Mouse (Mus musculus): ENCODE results near the gene Hdac11. TPM values are rescaled to one million over a fixed set of nuclear protein-coding genes. Genes with fewer than 3 reads are reported as not detected.

Hdac11 gene
- polyA plus RNA-seq, 1 experiment from 2014 or later = 24.5 TPM

DNA sequence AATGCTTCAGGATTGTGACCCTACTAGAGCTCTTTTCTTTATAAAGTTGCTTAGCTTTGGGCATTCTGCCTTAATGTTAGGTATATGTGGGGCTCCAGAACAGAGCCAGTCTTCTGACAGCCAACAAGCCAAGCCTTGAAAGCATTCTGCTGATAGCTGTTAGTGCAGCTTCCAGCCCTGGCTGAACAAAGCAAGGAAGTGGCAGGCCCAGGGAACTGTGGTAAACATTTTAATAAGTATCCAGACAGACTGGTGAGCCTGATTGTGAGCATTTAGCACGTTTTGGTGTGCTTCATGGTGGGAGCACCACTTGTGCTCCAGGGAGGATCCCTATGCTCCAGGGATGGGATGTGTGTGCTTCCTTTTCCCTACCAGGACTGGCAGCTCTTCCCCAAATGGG lies 26.6 kb downstream of the Hdac11 start:
- DNase-seq (ENCODE audit: low spot score) (no peak), ATAC-seq (no peak)
- 43% methylated on average over 1 of the region's 1 CpGs for WGBS
- Histone ChIP-seq H3K4me2 (ENCODE audit: low read length) (no peak overlapping the region), H3K27ac (ENCODE audit: low read depth, low read length) (no peak overlapping the region), H3K4me1 (ENCODE audit: control insufficient read depth, insufficient read depth, low read length) (peaks cover 3% of the 10 kb centered on the region; the same call in 1 of the 2 replicates), H3K9ac (ENCODE audit: low read length) (no peak overlapping the region), H3K9me3 (replicated peaks; ENCODE audit: control insufficient read depth, low read length) (no peaks in the 10 kb centered on the region), H3K4me3 (ENCODE audit: low read depth, low read length) (no peak overlapping the region), H3K36me3 (ENCODE audit: control insufficient read depth, insufficient read depth, low read length) (no peaks in the 10 kb centered on the region), H3K27me3 (replicated peaks; ENCODE audit: control insufficient read depth, insufficient read depth, low read length) (no peaks in the 10 kb centered on the region)

DNA sequence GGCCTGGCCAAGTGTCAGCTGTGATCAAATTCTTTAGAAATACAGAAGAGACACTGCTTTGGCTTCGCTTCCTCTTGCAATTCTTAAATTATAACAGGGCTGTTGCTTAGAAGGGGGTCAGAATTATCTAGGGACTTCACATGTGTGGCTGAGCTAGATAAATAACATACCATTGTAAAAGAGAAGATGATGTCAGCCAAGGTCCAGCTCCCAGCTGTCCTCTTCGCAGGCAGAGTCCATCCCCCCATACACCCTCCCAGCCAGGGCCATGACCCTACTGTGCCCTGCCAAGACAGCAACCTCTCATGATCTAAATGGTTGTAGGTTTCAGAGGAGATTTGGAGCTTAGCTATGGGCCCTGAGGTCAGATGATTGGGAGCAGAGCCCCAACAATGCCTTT lies 27.5 kb downstream of the Hdac11 start:
- no peak overlapping the region for H3K27ac ChIP-seq (ENCODE audit: low read depth, low read length)
- DNase-seq (ENCODE audit: low spot score) = no peak
- WGBS = 80% methylated on average over 2 of the region's 2 CpGs
- peaks cover 3% of the 10 kb centered on the region; the same call in 1 of the 2 replicates for H3K4me1 ChIP-seq (ENCODE audit: control insufficient read depth, insufficient read depth, low read length)
- no peaks in the 10 kb centered on the region for H3K36me3 ChIP-seq (ENCODE audit: control insufficient read depth, insufficient read depth, low read length)
- H3K4me3 ChIP-seq (ENCODE audit: low read depth, low read length) = no peak overlapping the region
- no peaks in the 10 kb centered on the region for H3K9me3 ChIP-seq (replicated peaks; ENCODE audit: control insufficient read depth, low read length)
- no peak overlapping the region for H3K9ac ChIP-seq (ENCODE audit: low read length)
- ATAC-seq = no peak
- no peak overlapping the region for H3K4me2 ChIP-seq (ENCODE audit: low read length)
- no peaks in the 10 kb centered on the region for H3K27me3 ChIP-seq (replicated peaks; ENCODE audit: control insufficient read depth, insufficient read depth, low read length)

DNA sequence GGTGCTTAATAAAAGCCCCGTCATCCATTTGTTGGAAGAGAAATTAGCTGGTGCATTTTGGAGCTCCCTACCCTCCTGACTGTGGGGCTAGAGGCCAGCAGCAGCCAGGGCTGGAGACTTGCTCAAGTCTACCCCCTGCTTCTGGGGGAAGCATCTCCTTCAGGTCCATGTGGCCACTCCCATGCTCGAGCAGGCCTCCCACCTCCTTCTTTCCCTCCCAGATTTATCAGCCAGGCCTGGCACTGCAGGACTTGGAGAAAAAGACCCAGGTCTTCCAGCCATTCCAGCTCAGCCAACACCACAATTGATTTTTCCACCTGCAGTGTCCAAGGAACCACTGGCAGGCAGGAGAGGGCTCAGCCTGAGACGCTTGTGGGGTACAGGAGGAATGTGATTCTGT lies 28.3 kb downstream of the Hdac11 start:
- no peak overlapping the region for H3K4me2 ChIP-seq (ENCODE audit: low read length)
- no peaks in the 10 kb centered on the region for H3K36me3 ChIP-seq (ENCODE audit: control insufficient read depth, insufficient read depth, low read length)
- ATAC-seq (no peak), DNase-seq (ENCODE audit: low spot score) (no peak)
- no peak overlapping the region for H3K4me3 ChIP-seq (ENCODE audit: low read depth, low read length)
- H3K4me1 ChIP-seq (ENCODE audit: control insufficient read depth, insufficient read depth, low read length) = peaks cover 3% of the 10 kb centered on the region; the same call in 1 of the 2 replicates
- no peaks in the 10 kb centered on the region for H3K27me3 ChIP-seq (replicated peaks; ENCODE audit: control insufficient read depth, insufficient read depth, low read length)
- WGBS = 69% methylated on average over 3 of the region's 3 CpGs
- no peak overlapping the region for H3K9ac ChIP-seq (ENCODE audit: low read length)
- H3K9me3 ChIP-seq (replicated peaks; ENCODE audit: control insufficient read depth, low read length) = no peaks in the 10 kb centered on the region
- no peak overlapping the region for H3K27ac ChIP-seq (ENCODE audit: low read depth, low read length)

DNA sequence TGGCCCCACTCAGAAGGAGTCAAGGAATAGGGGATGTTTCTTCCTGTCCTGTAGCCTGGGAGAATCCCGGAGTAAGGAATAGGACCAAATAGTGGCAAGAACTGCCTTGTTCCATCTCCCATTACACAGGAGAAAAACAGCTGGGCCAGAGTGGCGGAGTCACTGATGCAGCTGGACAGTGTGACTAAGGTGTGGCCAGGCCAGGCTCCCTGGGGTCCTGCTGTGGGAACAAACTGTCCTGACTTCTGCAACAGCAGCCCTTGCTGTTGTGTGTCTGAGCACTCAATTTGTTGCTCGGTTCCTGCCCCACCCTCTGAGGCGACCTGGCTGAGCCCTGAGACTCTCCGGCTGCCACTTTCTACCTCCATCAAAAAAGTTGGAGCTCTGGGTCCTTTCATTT lies 29.0 kb downstream of the Hdac11 start:
- ATAC-seq = no peak
- H3K27ac ChIP-seq (ENCODE audit: low read depth, low read length) = no peak overlapping the region
- H3K9ac ChIP-seq (ENCODE audit: low read length) = no peak overlapping the region
- 91% methylated on average over 5 of the region's 5 CpGs for WGBS
- H3K9me3 ChIP-seq (replicated peaks; ENCODE audit: control insufficient read depth, low read length) = no peaks in the 10 kb centered on the region
- H3K4me3 ChIP-seq (ENCODE audit: low read depth, low read length) = no peak overlapping the region
- peaks cover 3% of the 10 kb centered on the region; the same call in 1 of the 2 replicates for H3K4me1 ChIP-seq (ENCODE audit: control insufficient read depth, insufficient read depth, low read length)
- no peaks in the 10 kb centered on the region for H3K36me3 ChIP-seq (ENCODE audit: control insufficient read depth, insufficient read depth, low read length)
- DNase-seq (ENCODE audit: low spot score) = no peak
- no peaks in the 10 kb centered on the region for H3K27me3 ChIP-seq (replicated peaks; ENCODE audit: control insufficient read depth, insufficient read depth, low read length)
- H3K4me2 ChIP-seq (ENCODE audit: low read length) = no peak overlapping the region

DNA sequence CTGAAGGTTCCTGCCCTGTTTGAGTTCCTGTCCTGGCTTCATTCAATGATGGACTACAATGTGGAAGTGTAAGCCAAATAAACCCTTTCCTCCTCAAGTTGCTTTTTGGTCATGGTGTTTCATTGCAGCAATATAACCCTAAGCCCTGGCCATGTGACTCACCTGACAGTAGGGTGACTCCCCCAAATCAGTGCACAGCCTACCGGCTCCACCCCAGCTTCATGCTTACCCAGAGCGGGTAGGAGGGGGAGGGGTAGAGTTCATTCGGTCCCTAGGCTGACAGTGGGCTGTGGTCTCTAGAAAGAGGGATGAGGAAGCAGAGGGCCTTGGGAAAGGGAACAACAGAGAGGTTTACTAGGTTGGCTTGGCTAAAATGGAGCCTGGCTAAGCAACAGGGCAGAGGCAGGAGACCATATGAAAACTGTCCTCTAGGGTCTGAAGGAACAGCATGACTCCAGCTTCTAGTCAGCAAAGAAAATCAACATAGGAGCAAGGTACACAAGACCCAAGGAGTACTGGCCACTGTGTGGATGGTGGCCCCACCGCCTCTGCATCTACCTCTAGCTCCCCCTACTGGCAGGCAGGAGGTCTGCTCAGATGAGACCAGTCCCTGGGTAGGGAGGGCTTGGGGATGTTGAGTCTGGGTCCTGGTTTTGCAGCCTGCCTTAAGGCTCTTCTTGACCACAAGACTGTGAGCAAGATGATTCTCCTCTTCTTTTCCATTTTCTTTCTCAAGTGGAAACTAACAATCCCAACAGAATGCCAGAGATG lies 29.9 kb downstream of the Hdac11 start:
- Histone ChIP-seq H3K4me1 (ENCODE audit: control insufficient read depth, insufficient read depth, low read length) (no peaks in the 10 kb centered on the region), H3K9me3 (replicated peaks; ENCODE audit: control insufficient read depth, low read length) (no peaks in the 10 kb centered on the region), H3K27ac (ENCODE audit: low read depth, low read length) (no peak overlapping the region), H3K4me2 (ENCODE audit: low read length) (no peak overlapping the region), H3K4me3 (ENCODE audit: low read depth, low read length) (no peak overlapping the region), H3K36me3 (ENCODE audit: control insufficient read depth, insufficient read depth, low read length) (no peaks in the 10 kb centered on the region), H3K9ac (ENCODE audit: low read length) (no peak overlapping the region), H3K27me3 (replicated peaks; ENCODE audit: control insufficient read depth, insufficient read depth, low read length) (no peaks in the 10 kb centered on the region)
- 59% methylated on average over 4 of the region's 4 CpGs for WGBS
- no peak for ATAC-seq
- DNase-seq (ENCODE audit: low spot score) = no peak

DNA sequence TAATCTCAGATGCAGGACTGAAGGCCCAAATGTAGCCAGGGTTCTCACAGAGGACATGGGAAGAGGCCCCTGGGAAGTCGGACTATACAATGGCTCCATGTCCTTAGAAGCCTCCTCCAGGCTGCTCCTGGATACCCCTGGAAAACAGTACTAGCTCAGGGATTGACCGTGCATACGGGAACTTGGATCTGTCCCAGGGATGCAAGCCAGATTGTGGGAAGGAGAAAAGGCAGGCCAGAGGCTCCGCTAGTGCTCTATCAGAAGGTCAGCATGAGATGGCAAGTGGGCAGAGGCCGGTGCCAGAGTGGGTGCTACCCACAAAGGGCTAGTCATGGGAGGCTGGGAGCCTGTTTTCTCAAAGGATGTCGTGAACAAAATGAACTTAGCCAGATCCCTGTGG lies 30.5 kb downstream of the Hdac11 start:
- Histone ChIP-seq H3K27ac (ENCODE audit: low read depth, low read length) (no peak overlapping the region), H3K27me3 (replicated peaks; ENCODE audit: control insufficient read depth, insufficient read depth, low read length) (no peaks in the 10 kb centered on the region), H3K4me3 (ENCODE audit: low read depth, low read length) (no peak overlapping the region), H3K4me1 (ENCODE audit: control insufficient read depth, insufficient read depth, low read length) (no peaks in the 10 kb centered on the region), H3K9ac (ENCODE audit: low read length) (no peak overlapping the region), H3K9me3 (replicated peaks; ENCODE audit: control insufficient read depth, low read length) (no peaks in the 10 kb centered on the region), H3K36me3 (ENCODE audit: control insufficient read depth, insufficient read depth, low read length) (no peaks in the 10 kb centered on the region), H3K4me2 (ENCODE audit: low read length) (no peak overlapping the region)
- WGBS = 76% methylated on average over 6 of the region's 6 CpGs
- no peak for DNase-seq (ENCODE audit: low spot score)
- no peak for ATAC-seq

DNA sequence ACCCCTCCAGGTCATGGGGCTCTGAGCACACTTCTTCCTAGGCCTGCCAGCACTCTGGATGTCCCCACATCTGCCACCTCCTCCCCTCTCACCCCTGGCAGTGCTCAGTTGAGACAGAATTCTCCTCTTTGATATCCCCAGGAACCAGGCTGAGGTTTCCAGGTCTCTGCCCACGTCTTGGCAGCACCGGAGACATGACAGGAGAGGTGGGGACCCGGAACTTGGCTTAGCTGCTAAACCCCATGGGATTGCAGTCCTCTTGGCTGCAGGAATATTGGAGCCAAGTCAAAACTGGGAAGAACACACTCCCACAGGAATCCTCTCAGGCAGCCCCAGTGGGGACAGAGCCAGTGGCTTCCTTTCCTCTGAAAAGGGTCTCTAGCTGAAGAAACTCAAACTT lies 31.4 kb downstream of the Hdac11 start:
- 79% methylated on average over 3 of the region's 3 CpGs for WGBS
- Histone ChIP-seq H3K9me3 (replicated peaks; ENCODE audit: control insufficient read depth, low read length) (no peaks in the 10 kb centered on the region), H3K27me3 (replicated peaks; ENCODE audit: control insufficient read depth, insufficient read depth, low read length) (no peaks in the 10 kb centered on the region), H3K4me1 (ENCODE audit: control insufficient read depth, insufficient read depth, low read length) (no peaks in the 10 kb centered on the region), H3K36me3 (ENCODE audit: control insufficient read depth, insufficient read depth, low read length) (no peaks in the 10 kb centered on the region), H3K27ac (ENCODE audit: low read depth, low read length) (no peak overlapping the region), H3K4me2 (ENCODE audit: low read length) (no peak overlapping the region), H3K4me3 (ENCODE audit: low read depth, low read length) (no peak overlapping the region), H3K9ac (ENCODE audit: low read length) (no peak overlapping the region)
- DNase-seq (ENCODE audit: low spot score) = no peak
- ATAC-seq = no peak

DNA sequence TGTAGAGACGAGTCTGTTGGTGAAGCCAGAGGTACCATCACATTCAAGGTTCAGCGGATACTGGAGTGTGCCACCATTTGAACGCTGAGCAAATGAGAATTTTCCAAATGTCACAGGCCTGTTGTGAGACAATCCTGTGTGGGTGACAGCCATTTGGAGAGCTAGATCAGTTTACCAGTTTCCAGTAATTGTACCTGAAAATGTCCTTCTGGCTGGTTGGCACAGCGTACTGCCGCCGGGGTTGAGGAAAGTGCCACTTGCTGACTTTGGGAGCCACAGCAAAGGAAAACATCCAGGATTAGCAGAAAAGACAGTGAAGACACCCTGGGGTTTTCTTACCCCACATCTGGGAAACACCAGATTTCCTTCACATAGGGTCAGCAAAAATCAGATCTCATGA lies 33.5 kb downstream of the Hdac11 start:
- no peaks in the 10 kb centered on the region for H3K36me3 ChIP-seq (ENCODE audit: control insufficient read depth, insufficient read depth, low read length)
- no peak overlapping the region for H3K4me2 ChIP-seq (ENCODE audit: low read length)
- no peak overlapping the region for H3K9ac ChIP-seq (ENCODE audit: low read length)
- no peaks in the 10 kb centered on the region for H3K4me1 ChIP-seq (ENCODE audit: control insufficient read depth, insufficient read depth, low read length)
- WGBS = 90% methylated on average over 6 of the region's 6 CpGs
- no peaks in the 10 kb centered on the region for H3K27me3 ChIP-seq (replicated peaks; ENCODE audit: control insufficient read depth, insufficient read depth, low read length)
- no peak overlapping the region for H3K4me3 ChIP-seq (ENCODE audit: low read depth, low read length)
- DNase-seq (ENCODE audit: low spot score) (no peak), ATAC-seq (no peak)
- no peak overlapping the region for H3K27ac ChIP-seq (ENCODE audit: low read depth, low read length)
- H3K9me3 ChIP-seq (replicated peaks; ENCODE audit: control insufficient read depth, low read length) = no peaks in the 10 kb centered on the region

DNA sequence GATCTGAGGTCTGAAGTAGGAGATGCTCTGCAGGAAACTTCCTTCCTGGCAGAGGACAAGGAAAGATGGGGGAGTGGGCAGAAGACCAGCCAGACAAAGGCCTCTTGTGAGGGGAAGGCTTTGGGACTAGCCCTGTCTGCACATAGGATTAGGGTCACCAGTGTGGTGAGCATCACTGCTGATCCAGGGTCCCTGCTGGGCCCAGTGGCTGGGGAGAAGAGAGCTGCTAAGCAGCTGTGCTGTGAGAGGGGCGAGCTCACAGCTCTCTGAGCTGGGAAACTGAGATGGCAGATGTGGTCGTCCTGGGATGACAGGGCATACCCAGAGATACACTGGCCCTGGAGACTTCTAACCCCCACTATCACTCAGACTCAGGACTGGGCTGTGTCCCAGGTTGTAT lies 35.0 kb downstream of the Hdac11 start:
- H3K4me3 ChIP-seq (ENCODE audit: low read depth, low read length) = no peak overlapping the region
- DNase-seq (ENCODE audit: low spot score) = no peak
- H3K27me3 ChIP-seq (replicated peaks; ENCODE audit: control insufficient read depth, insufficient read depth, low read length) = no peaks in the 10 kb centered on the region
- H3K36me3 ChIP-seq (ENCODE audit: control insufficient read depth, insufficient read depth, low read length) = no peaks in the 10 kb centered on the region
- no peak for ATAC-seq
- no peak overlapping the region for H3K4me2 ChIP-seq (ENCODE audit: low read length)
- H3K9me3 ChIP-seq (replicated peaks; ENCODE audit: control insufficient read depth, low read length) = no peaks in the 10 kb centered on the region
- H3K9ac ChIP-seq (ENCODE audit: low read length) = no peak overlapping the region
- no peak overlapping the region for H3K27ac ChIP-seq (ENCODE audit: low read depth, low read length)
- WGBS = 44% methylated on average over 2 of the region's 2 CpGs
- H3K4me1 ChIP-seq (ENCODE audit: control insufficient read depth, insufficient read depth, low read length) = no peaks in the 10 kb centered on the region
